Mouse (Mus musculus): ENCODE results near the gene Cgref1. TPM values are rescaled to one million over a fixed set of nuclear protein-coding genes. Genes with fewer than 3 reads are reported as not detected.
A peak's percentile ranks its signal among the peaks of the same experiment; 100 is the strongest.

Gene Cgref1
- polyA plus RNA-seq, 1 experiment from 2014 or later, result 5.1 TPM

DNA sequence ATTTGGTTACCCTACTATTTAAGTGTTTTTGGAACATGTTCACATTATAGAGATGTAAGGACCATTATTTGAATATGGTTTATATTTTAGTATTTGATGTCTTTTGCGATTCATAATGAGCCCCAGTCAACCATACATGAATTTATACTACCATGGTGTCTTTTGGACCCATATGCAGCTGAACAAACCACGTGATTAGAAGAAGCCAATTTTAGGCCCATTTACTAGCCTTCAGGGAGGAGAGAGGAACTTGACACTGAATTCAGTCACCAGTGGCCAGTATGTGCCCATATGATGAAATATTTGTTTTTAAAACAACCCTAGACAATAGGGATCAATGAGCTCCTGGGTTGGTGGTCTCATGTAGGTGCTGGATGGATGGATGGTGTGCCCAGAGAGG lies 15.4 kb upstream of the Cgref1 start:
- no peaks in the 10 kb centered on the region for H3K27me3 ChIP-seq (replicated peaks)

DNA sequence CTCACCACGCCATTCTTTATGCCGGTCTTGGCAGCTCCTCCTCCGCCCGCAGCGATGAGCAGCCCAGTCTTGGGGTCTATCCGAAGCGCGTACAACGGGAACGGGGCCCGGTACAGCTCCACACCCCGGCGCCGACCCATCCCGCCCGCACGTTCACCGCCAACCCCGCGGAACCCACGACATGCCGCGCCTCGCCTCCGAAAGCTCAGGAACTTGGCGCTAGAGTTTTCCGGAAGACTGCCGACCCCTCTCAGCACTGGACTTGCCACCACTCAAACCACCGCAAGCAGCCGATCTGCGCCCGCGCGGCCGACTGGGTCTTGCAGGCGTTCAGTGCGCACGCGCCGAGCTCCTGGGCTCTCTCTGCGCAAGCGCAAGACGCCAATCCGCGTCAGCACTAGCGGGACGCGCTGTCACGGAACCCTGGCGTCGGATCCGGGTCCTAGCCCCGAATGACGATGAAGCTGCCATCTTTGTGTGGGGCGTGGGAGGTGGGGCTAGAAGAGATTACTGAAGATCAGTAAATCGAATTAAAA lies 14.6 kb upstream of the Cgref1 start, which contains the start of gene Preb:
TSS of gene Preb (minus strand) at position 396 of the 536 bp plus-strand sequence.
- H3K27me3 ChIP-seq (replicated peaks), result no peaks in the 10 kb centered on the region
- peaks cover 38% of the 10 kb centered on the region for H3K4me1 ChIP-seq
- H3K27ac ChIP-seq, result peak within 1 kb of the TSS; percentile 80
- peaks cover 33% of the 10 kb centered on the region for H3K36me3 ChIP-seq
- peak within 1 kb of the TSS; percentile 90 for H3K9ac ChIP-seq
- WGBS (ENCODE audit: insufficient replicate concordance), result under 1% methylated on average over 56 of the region's 56 CpGs
- peak within 1 kb of the TSS; percentile 89 for H3K4me2 ChIP-seq
- no peaks in the 10 kb centered on the region for H3K9me3 ChIP-seq (replicated peaks)
- ATAC-seq, result peak; percentile 94
- peak within 1 kb of the TSS; percentile 87 for H3K4me3 ChIP-seq

More for the DNA sequence above, 15.4 kb upstream of the Cgref1 start:
- peak overlapping the region; percentile 89 for H3K4me2 ChIP-seq
- no peak for ATAC-seq
- H3K4me3 ChIP-seq, result peak overlapping the region; percentile 87
- H3K9ac ChIP-seq, result peak overlapping the region; percentile 90; the same call in 1 of the 2 replicates
- peaks cover 25% of the 10 kb centered on the region for H3K36me3 ChIP-seq
- no peaks in the 10 kb centered on the region for H3K9me3 ChIP-seq (replicated peaks)
- peaks cover 38% of the 10 kb centered on the region for H3K4me1 ChIP-seq
- peak overlapping the region; percentile 80; the same call in 1 of the 2 replicates for H3K27ac ChIP-seq
- 75% methylated on average over 2 of the region's 2 CpGs for WGBS (ENCODE audit: insufficient replicate concordance)

DNA sequence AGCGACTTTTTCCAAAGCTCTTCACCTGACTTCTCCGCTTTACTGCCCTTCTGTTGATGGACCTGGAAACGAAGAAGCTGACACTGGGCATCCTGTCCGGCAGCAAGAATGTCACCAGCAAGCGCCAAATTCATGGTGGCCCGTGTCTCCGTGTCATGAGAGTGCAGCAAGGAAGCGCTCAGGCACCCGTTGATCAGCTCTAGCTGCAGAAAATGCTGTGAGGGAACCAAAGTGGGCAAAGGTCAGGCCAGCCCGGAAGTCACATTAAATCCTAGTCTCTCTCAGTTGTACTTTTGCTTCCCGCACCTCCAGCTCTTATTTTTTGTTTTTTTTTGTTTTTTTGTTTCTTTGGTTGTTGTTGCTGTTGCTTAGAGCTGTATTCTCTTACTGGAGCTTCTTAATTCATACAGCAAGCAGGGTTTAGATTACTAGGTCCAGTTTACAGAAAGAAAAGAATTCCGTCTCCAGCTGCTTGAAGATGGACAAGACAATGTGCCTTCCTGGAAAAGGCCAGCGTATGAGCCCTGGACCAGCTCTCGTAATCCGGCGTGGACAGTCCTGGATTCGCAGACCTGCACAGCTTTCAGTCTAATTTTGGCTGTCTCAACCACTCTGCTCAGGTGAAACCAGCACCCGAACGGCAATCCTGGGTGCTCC lies 13.9 kb upstream of the Cgref1 start:
- Histone ChIP-seq H3K4me1 (peaks cover 38% of the 10 kb centered on the region), H3K9ac (peak overlapping the region; percentile 90), H3K4me2 (peak overlapping the region; percentile 89), H3K27ac (peak overlapping the region; percentile 80), H3K4me3 (peak overlapping the region; percentile 87), H3K27me3 (replicated peaks) (no peaks in the 10 kb centered on the region), H3K9me3 (replicated peaks) (no peaks in the 10 kb centered on the region), H3K36me3 (peaks cover 40% of the 10 kb centered on the region)
- 30% methylated on average over 19 of the region's 19 CpGs for WGBS (ENCODE audit: insufficient replicate concordance)
- ATAC-seq, result no peak

GRCm38 (mm10) chr5:30957891-30958290 lies 12.5 kb upstream of the Cgref1 start:
- Histone ChIP-seq H3K4me2 (peak overlapping the region; percentile 89), H3K36me3 (peaks cover 54% of the 10 kb centered on the region), H3K9ac (no peak overlapping the region), H3K27ac (no peak overlapping the region), H3K4me1 (peaks cover 38% of the 10 kb centered on the region), H3K9me3 (replicated peaks) (no peaks in the 10 kb centered on the region), H3K27me3 (replicated peaks) (no peaks in the 10 kb centered on the region), H3K4me3 (no peak overlapping the region)
- WGBS (ENCODE audit: insufficient replicate concordance), result 88% methylated on average over 6 of the region's 6 CpGs
- ATAC-seq, result no peak

GRCm38 (mm10) chr5:30955751-30956150 lies 10.4 kb upstream of the Cgref1 start:
- H3K4me3 ChIP-seq, result no peak overlapping the region
- no peaks in the 10 kb centered on the region for H3K27me3 ChIP-seq (replicated peaks)
- H3K4me1 ChIP-seq, result peaks cover 30% of the 10 kb centered on the region
- ATAC-seq, result no peak
- no peak overlapping the region for H3K27ac ChIP-seq
- no peak overlapping the region for H3K9ac ChIP-seq
- peaks cover 65% of the 10 kb centered on the region for H3K36me3 ChIP-seq
- WGBS (ENCODE audit: insufficient replicate concordance), result 89% methylated on average over 6 of the region's 6 CpGs
- H3K9me3 ChIP-seq (replicated peaks), result no peaks in the 10 kb centered on the region
- no peak overlapping the region for H3K4me2 ChIP-seq

- Histone ChIP-seq H3K27me3 (replicated peaks) (no peaks in the 10 kb centered on the region), H3K9me3 (replicated peaks) (no peaks in the 10 kb centered on the region), H3K4me2 (no peak overlapping the region), H3K36me3 (peaks cover 65% of the 10 kb centered on the region), H3K4me1 (peaks cover 34% of the 10 kb centered on the region), H3K4me3 (no peak overlapping the region), H3K27ac (no peak overlapping the region), H3K9ac (no peak overlapping the region)
- ATAC-seq, result no peak
- 91% methylated on average over 9 of the region's 9 CpGs for WGBS (ENCODE audit: insufficient replicate concordance)
These were observed 9.2 kb upstream of the Cgref1 start for GRCm38 (mm10) chr5:30954556-30954955.

DNA sequence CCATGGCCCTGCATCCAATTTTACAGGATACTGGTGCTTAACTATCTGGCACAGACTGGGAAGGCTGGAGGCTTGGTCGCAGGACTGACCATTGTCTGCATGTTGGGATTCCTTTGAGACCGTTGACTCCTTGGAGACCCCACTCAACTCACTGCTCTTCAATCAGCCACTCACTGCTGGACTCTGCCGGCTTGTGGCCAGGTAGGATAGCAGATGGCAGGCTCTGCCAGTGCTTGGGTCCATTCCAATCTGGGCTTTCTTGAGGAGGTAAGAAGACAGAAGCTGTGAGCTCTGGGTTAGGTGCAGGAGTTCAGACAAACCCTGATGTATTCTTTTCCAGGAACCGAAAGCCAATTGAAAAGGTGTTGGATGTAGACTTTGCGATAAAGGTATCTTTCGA lies 8.7 kb upstream of the Cgref1 start:
- H3K27ac ChIP-seq, result no peak overlapping the region
- no peak overlapping the region for H3K4me2 ChIP-seq
- no peaks in the 10 kb centered on the region for H3K9me3 ChIP-seq (replicated peaks)
- ATAC-seq, result no peak
- no peaks in the 10 kb centered on the region for H3K27me3 ChIP-seq (replicated peaks)
- H3K9ac ChIP-seq, result no peak overlapping the region
- 91% methylated on average over 6 of the region's 6 CpGs for WGBS (ENCODE audit: insufficient replicate concordance)
- peaks cover 65% of the 10 kb centered on the region for H3K36me3 ChIP-seq
- H3K4me1 ChIP-seq, result peaks cover 35% of the 10 kb centered on the region
- no peak overlapping the region for H3K4me3 ChIP-seq

DNA sequence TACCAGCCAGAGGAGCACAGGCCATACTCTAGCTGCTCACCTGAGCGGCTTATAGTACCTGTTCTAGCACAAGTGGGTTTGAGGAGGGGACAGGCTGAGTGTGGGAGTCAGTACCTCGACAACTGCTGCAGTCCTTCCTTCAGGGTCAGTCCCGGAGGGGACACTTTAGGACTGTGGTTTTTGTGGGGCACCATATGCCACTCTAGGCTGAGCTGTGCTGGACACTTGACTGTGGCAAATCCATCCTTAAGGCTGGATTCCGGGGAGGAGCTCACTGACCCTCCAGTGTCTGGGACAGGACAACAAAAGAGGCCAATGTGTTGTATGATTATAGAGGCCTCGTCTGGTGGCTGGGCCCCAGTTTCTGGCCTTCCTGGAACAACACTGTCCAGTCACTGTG lies 7.2 kb upstream of the Cgref1 start:
- no peak overlapping the region for H3K4me2 ChIP-seq
- ATAC-seq, result no peak
- no peaks in the 10 kb centered on the region for H3K9me3 ChIP-seq (replicated peaks)
- H3K27ac ChIP-seq, result 0 out of 2 replicates have a peak overlapping the region, but pooled peaks have one; percentile 20
- peaks cover 23% of the 10 kb centered on the region for H3K4me1 ChIP-seq
- H3K4me3 ChIP-seq, result no peak overlapping the region
- 0 out of 2 replicates have a peak overlapping the region, but pooled peaks have one; percentile 1 for H3K9ac ChIP-seq
- no peaks in the 10 kb centered on the region for H3K27me3 ChIP-seq (replicated peaks)
- WGBS (ENCODE audit: insufficient replicate concordance), result 73% methylated on average over 5 of the region's 5 CpGs
- peaks cover 50% of the 10 kb centered on the region for H3K36me3 ChIP-seq

DNA sequence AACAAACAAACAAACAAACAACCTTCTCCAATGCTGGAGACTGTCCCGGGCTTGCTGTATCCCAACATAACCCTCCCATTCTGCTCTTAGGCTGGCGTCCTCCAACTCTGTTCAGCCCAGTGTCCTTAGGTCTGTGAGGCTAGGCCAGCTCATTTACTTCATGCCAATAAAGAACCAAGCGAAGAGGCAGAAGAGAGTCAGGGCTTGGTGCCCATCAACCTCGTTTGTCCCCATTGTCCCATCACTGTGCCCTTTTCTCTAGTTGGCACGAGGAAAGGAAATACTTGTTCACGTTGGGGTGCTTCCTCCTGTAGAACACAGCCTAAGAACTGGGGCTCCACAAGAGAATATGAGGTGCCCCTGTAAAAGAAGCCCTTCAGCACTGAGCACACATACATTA lies 6.3 kb upstream of the Cgref1 start:
- Histone ChIP-seq H3K27me3 (replicated peaks) (no peaks in the 10 kb centered on the region), H3K4me3 (no peak overlapping the region), H3K4me2 (no peak overlapping the region), H3K9me3 (replicated peaks) (no peaks in the 10 kb centered on the region), H3K4me1 (peaks cover 20% of the 10 kb centered on the region), H3K9ac (no peak overlapping the region), H3K36me3 (peaks cover 44% of the 10 kb centered on the region), H3K27ac (no peak overlapping the region)
- no peak for ATAC-seq
- 78% methylated on average over 6 of the region's 6 CpGs for WGBS (ENCODE audit: insufficient replicate concordance)

- no peak for ATAC-seq
- peak overlapping the region; percentile 79; the same call in 1 of the 2 replicates for H3K9ac ChIP-seq
- peak overlapping the region; percentile 91 for H3K4me2 ChIP-seq
- H3K27me3 ChIP-seq (replicated peaks), result peaks cover 5% of the 10 kb centered on the region
- H3K27ac ChIP-seq, result no peak overlapping the region
- H3K9me3 ChIP-seq (replicated peaks), result no peaks in the 10 kb centered on the region
- H3K36me3 ChIP-seq, result peaks cover 41% of the 10 kb centered on the region
- peak overlapping the region; percentile 74; the same call in 1 of the 2 replicates for H3K4me3 ChIP-seq
- WGBS (ENCODE audit: insufficient replicate concordance), result 85% methylated on average over 2 of the region's 2 CpGs
- peaks cover 20% of the 10 kb centered on the region for H3K4me1 ChIP-seq
These were observed 5.5 kb upstream of the Cgref1 start for GRCm38 (mm10) chr5:30950922-30951321.

GRCm38 (mm10) chr5:30950451-30950850 lies 5.1 kb upstream of the Cgref1 start:
- peaks cover 37% of the 10 kb centered on the region for H3K36me3 ChIP-seq
- peak overlapping the region; percentile 79 for H3K9ac ChIP-seq
- peaks cover 20% of the 10 kb centered on the region for H3K4me1 ChIP-seq
- H3K27me3 ChIP-seq (replicated peaks), result peaks cover 10% of the 10 kb centered on the region
- peak overlapping the region; percentile 68 for H3K27ac ChIP-seq
- no peak for ATAC-seq
- peak overlapping the region; percentile 91 for H3K4me2 ChIP-seq
- WGBS (ENCODE audit: insufficient replicate concordance), result 73% methylated on average over 4 of the region's 4 CpGs
- H3K9me3 ChIP-seq (replicated peaks), result no peaks in the 10 kb centered on the region
- H3K4me3 ChIP-seq, result peak overlapping the region; percentile 74

- peak overlapping the region; percentile 74 for H3K4me3 ChIP-seq
- peaks cover 26% of the 10 kb centered on the region for H3K4me1 ChIP-seq
- peak overlapping the region; percentile 79 for H3K9ac ChIP-seq
- under 1% methylated on average over 31 of the region's 31 CpGs for WGBS (ENCODE audit: insufficient replicate concordance)
- peak overlapping the region; percentile 91 for H3K4me2 ChIP-seq
- H3K9me3 ChIP-seq (replicated peaks), result no peaks in the 10 kb centered on the region
- H3K27ac ChIP-seq, result peak overlapping the region; percentile 71
- H3K36me3 ChIP-seq, result peaks cover 30% of the 10 kb centered on the region
- ATAC-seq, result peak; percentile 90
- peaks cover 16% of the 10 kb centered on the region for H3K27me3 ChIP-seq (replicated peaks)
These were observed 4.4 kb upstream of the Cgref1 start for GRCm38 (mm10) chr5:30949654-30950326.
